Mouse (Mus musculus) layer of hippocampus, adult 9-10 months (tissue): Measurements from ENCODE around the gene Cd300lf.
A peak's percentile ranks its signal among the peaks of the same experiment; 100 is the strongest.

ENCODE experiments used
- DNase-seq: peaks from one replicate; pipeline ENCODE4 v3.0.0; 2022; ENCODE audit warnings: low spot score

Gene Cd300lf

DNA sequence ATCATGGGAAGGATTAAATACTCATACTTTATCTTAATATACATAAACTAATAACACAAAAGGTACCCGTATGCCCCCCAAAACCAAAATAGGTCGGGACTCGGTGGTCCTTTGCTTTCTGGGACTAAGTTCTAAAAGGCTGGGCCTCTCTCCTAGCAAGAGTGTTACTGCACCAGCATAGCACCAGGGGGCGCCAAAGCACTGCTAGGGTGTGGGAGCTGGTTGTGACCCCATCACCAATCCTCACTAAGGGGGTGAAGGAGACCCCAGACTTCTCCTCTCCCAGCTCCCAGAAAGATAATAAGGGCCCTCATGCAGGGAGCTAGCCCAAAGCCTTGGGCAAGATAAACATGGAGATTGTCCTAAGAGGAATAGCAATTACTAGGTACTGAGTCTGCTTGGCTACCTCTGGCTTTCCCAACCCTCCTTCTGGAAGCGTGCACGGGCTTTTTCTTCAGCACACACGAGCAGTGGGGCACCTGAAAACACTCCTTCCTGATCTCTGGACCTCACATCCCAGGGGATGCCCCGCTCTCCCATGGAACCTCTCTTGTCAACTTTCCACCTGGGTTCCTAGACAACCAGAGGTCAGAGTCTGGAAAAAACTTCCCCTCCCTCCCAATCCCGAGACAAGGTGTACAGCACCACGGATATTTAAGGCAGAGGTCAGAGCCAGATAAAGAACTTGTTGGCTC is 27.2 kb upstream of the Cd300lf start:
- DNase-seq: no peak

DNA sequence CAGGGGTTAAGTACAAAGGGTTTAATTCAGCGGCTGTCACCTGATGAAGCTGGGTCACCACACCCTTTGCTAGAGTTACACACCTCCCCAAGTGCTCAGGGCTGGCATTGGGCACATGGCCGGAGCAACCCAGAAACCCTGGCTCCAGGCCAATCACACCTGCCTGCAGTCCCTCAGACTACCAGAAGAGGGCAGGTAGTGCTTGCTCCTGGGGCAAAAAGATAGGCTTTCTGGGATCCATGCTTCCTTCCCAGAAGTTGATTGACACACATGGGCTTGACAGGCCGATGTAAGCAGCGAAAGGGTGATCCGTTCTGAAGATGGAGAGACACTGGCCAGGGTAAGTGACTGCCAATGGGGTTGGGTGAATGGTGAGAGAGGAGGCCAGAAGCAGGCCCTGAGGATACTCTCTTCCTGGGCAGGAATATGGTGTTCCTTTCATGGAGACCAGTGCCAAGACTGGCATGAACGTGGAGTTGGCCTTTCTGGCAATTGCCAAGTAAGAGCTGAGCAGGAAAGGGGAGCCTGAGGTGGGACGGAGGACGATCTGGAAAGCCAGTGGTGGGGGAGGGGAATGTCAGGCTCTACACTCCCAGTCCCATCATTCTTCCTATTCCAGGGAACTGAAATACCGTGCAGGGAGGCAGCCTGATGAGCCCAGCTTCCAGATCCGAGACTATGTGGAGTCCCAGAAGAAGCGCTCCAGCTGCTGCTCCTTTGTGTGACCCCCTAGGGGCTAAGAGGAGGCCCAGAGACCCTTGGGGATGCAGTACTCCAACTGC is 26.4 kb upstream of the Cd300lf start:
- peak; percentile 57 for DNase-seq

DNA sequence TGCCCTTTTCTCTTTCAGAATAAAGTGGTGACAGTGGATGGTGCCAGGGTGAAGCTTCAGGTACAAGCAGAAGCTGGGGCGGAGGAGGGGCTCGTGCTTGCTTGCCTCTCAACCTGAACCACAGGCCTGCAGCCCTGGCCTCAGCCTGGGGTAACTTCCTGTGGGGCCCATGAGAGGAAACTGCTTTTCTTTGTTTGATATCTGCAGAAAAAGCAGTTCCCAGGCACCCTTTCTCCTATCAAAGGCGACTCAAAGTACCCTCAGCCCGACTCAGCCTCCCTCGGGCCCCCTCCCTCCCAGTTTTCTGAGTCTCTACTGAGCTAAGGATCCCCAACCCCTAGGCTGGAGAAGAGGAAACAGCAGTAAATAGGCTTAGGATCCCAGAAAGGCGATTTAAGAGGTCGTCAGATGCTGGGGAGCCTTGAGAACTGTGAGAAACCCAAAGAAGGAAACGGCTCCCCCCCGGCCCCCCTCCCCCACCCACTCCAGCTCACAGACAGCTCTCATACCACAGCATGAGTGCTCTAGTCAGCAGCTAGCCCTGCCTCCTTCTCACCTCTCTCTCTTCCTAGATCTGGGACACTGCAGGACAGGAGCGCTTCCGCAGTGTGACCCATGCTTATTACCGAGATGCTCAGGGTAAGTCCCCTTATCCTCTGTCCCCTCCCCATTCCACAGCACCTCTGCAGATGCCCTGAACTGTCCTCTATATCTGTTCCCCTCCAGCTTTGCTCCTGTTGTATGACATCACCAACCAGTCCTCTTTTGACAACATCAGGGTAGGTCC is 24.3 kb upstream of the Cd300lf start:
- DNase-seq: no peak

- no peak for DNase-seq
Observed at GRCm38 (mm10) chr11:115155053-115155634, 21.4 kb upstream of the Cd300lf start.

- no peak for DNase-seq
Observed at GRCm38 (mm10) chr11:115153699-115154292, 20.0 kb upstream of the Cd300lf start.

DNA sequence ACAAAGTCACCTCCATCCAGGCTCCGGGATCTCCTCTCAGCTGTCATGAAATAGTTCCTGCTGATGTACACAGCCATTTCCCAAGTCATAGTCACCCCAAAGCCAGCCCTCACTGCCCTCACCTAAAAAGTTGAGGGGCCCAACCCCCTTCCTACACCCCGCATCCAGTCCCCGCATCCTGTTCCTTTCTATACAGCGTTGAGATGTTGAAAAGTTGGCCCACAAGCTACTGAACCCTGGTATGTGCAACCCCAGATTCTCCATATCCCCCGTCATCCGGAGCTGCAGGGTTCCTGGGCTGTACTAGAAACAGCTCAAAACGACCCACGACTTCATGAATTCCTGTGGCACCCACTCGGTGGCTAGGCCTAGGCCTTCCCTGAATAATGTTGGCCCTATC is 19.3 kb upstream of the Cd300lf start:
- DNase-seq: no peak

DNA sequence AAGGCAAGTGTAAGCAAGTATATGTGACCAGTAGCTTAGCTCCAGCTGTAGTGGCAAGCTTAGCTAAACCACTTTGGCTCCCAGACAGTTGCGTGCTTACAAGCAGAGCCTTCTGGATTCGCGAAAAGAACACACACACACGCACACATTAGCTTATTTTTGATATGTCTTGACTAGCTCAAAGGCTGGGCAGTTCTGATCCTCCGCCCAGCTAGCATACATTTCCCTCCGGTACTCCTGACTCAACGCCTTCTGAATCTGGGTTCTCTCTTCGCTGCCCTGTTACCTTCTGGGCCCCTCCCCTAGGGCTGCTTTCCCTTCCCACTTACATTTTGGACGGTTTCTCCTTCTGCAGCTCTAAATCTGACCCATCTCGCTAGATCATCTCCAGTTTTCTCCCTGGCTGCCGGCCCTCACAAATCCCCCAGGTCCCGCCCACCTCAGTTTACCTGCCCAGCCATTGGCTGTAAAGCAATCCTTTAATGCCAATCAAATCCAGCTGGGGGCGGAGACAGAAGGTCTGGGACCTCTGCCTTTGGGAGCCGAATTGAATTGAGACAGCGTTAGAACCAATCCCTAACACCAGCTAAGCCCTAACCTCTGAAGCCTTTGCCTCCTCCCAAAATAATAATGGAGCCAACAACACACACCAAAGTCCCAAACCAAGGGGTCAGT is 18.1 kb upstream of the Cd300lf start:
- DNase-seq: no peak

- DNase-seq: no peak
Observed at GRCm38 (mm10) chr11:115150741-115151254, 17.0 kb upstream of the Cd300lf start.

DNA sequence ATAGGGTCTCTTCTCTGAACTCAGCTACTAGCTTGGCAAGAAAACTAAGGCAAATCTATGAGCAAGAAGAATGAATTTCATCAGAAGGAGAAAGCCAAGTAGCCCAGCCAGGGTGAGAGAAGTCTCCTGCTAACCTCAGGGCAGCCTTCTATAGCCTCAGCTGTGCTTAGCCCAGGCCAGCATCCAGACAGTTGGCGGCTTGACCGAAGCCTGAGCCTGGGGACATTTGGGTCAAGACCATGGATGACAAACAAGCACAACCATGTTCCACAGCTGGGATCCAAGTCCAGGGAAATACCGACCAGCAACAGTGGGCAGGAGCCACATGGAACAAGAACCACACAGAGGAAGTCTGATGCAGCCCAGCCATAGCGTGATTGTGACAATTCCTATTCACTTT is 14.0 kb upstream of the Cd300lf start:
- no peak for DNase-seq

GRCm38 (mm10) chr11:115141970-115142369 is 8.2 kb upstream of the Cd300lf start:
- DNase-seq: no peak

- no peak for DNase-seq
Observed at GRCm38 (mm10) chr11:115138597-115139262, 4.9 kb upstream of the Cd300lf start.

- no peak for DNase-seq
Observed at GRCm38 (mm10) chr11:115131768-115132381, 1.9 kb downstream of the Cd300lf start.

- DNase-seq: no peak
Observed at GRCm38 (mm10) chr11:115129508-115130126, 4.2 kb downstream of the Cd300lf start.

- no peak for DNase-seq
Observed at GRCm38 (mm10) chr11:115128483-115128882, 5.3 kb downstream of the Cd300lf start.

GRCm38 (mm10) chr11:115119409-115119808 is 14.4 kb downstream of the Cd300lf start:
- DNase-seq: no peak

DNA sequence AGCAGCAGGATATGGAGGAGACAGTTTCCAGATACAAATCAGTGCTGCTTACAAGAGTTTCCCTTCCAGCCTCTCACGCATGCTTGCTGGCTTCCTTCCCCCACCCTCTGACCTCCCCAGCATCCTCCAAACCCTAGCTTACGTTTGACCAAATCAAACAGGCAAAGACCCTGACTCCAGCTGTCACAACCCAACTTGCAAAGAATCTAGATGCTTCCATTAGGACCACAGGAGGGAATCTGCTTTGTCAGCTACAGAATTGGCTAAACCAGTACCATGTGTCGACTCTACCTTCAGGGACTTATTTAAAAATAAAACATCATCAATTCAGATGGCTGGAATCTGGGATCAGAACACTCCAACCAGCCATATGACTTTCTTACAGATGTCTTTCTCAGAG is 21.6 kb downstream of the Cd300lf start:
- no peak for DNase-seq

GRCm38 (mm10) chr11:115110271-115110670 is 23.5 kb downstream of the Cd300lf start:
- no peak for DNase-seq

- no peak for DNase-seq
Observed at GRCm38 (mm10) chr11:115108176-115108575, 25.6 kb downstream of the Cd300lf start.

DNA sequence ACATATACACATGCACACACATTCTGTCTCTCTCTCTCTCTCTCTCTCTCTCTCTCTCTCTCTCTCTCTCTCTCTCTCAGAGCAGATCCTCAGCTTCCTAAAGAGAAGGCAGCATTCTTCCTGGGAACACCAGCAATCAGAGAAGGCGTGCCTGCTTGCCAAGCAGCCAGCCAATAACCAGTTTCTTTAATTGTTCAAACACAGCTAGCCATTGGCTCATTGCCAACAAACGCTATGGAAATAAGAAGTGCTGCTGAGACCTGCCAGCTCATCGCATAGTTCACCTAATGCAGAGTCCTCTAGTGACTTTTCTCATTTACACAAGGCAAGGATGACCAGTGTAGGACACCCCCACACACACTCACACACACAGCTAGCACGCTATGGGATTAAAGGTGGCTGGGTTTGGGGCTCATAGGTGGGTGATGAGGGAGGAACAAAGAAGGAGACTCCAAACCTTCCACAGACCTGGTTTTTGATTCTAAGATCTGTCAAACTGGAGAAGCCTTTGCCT is 26.3 kb downstream of the Cd300lf start:
- DNase-seq: no peak
